Mouse (Mus musculus) cerebellum, postnatal 10 days (tissue): ENCODE data around the gene Gm5168.
"Not testable (repeated sequence)": the region's sequence is repeated elsewhere in the genome, so short reads cannot be mapped to it uniquely, and the experiment has no call there.

Source experiments
- DNase-seq, 2 experiments: peaks; one replicate each; pipeline ENCODE4 v3.0.0; 2021; ENCODE audit warnings: mixed read lengths in 2 of 2

The Gm5168 gene

DNA sequence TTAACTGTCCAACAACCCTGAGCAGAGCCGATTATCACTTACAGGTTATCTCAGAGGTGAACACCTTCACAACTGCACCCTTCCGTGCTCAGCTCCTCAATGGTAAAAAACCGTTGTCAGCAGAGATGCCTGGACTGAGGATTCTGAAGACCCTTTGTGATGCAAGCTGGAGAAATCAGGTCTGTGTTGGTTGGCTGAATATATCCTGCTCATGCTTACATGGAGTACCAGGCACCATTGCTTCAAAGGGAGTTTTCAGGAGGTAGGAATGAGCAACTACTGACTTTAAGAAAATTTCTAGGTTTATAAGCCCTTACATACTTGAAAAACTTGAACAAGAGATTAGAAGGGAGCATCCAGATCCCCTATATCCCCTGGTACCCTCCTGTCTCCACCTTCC, at the start of gene Gm5168:
Gene Gm5168, minus strand, starts transcription at position 101 of the 400 bp plus-strand sequence.
- not testable (repeated sequence) for DNase-seq
